Mouse (Mus musculus) brain, adult 10 weeks (tissue): ENCODE measurements around the gene Get4. TPM values are rescaled to one million over a fixed set of nuclear protein-coding genes. Genes with fewer than 3 reads are reported as not detected.

Source experiments
- polyA plus RNA-seq: library from polyadenylated mRNA; stranded (reverse); fragments of 350-450 nt; fragmentation: Illumina TruSeq; extraction: RNeasy Lipid Tissue Mini Kit (QIAGEN cat#74804); gene quantifications from one replicate; pipeline ENCODE4 v1.2.3, GENCODE M21; 2015; ENCODE audit warnings: low read depth, low replicate concordance

Gene Get4
- polyA plus RNA-seq: 77.5 TPM

DNA sequence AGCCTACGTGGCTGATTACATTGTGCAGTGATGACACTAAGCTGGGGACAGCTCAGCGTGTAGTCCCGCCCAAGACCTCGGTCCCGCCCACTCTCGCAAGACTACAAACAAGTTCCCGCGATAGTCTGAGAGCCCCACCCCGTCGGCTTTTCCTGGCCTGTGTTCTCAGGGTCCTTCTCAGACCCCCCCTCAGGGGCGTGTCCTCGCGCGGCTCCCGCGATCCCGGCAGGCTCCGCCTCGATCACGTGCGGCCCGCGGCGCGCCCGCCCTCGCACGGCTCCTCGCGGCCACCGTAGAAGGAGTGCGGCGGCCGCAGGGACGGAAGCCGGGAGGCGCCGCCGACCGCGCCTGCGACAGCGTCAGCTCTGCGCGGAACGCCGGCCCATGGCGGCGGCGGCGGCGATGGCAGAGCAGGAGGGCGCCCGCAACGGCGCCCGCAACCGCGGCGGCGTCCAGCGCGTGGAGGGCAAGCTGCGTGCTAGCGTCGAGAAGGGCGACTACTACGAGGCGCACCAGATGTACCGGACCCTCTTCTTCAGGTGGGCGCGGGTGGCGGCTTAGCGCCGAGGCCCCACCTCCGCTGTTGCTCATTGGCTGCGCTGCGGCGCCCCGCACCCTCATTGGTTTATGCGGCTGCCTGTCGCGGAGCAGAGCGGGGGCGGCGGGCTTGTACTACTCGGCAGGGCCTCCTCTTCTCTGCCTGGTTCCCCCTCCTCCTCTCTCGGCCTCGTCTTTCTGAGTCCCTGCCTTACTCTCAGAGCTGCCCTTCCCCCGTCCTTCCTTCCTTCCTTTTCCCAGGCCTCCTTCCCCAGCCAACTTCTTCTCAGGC is at the start of gene Get4:
Gene Get4 (plus strand): TSS at position 244 of the 829 bp plus-strand sequence.

Other genes starting within 250 kb of the Get4 start
- 701 TPM for gene Prkar1b, start 102.3 kb upstream of the Get4 start, polyA plus RNA-seq
- 4.3 TPM for gene Dnaaf5, start 102.1 kb upstream of the Get4 start, polyA plus RNA-seq
- 73.2 TPM for gene Sun1, start 51.7 kb upstream of the Get4 start, polyA plus RNA-seq
- gene Adap1, start 73.3 kb downstream of the Get4 start, polyA plus RNA-seq: 200 TPM
- gene Cox19, start 99.1 kb downstream of the Get4 start, polyA plus RNA-seq: 72.4 TPM
- not detected for gene Cyp2w1, start 100.3 kb downstream of the Get4 start, polyA plus RNA-seq
- 12.4 TPM for gene Gpr146, start 125.4 kb downstream of the Get4 start, polyA plus RNA-seq
- 0.46 TPM for gene C130050O18Rik, start 153.0 kb downstream of the Get4 start, polyA plus RNA-seq
- gene Gper1, start 170.8 kb downstream of the Get4 start, polyA plus RNA-seq: 3.6 TPM
- 13.5 TPM for gene 3110082I17Rik, start 208.2 kb downstream of the Get4 start, polyA plus RNA-seq
- gene Zfand2a, start 232.2 kb downstream of the Get4 start, polyA plus RNA-seq: 52.5 TPM